Mouse (Mus musculus): Measurements from ENCODE around the gene Cd200r1. TPM values are rescaled to one million over a fixed set of nuclear protein-coding genes. Genes with fewer than 3 reads are reported as not detected.
"Not testable (repeated sequence)": the region's sequence is repeated elsewhere in the genome, so short reads cannot be mapped to it uniquely, and the experiment has no call there.

The Cd200r1 gene
- polyA plus RNA-seq, 1 experiment from 2014 or later, result 0.54 TPM

- DNase-seq (ENCODE audit: low spot score), result no peak
- Histone ChIP-seq H3K36me3 (no peaks in the 10 kb centered on the region), H3K4me3 (no peak overlapping the region), H3K9me3 (replicated peaks) (no peaks in the 10 kb centered on the region), H3K27me3 (ENCODE audit: low read depth, poor library complexity, severe bottlenecking) (no peaks in the 10 kb centered on the region), H3K4me1 (no peaks in the 10 kb centered on the region), H3K27ac (replicated peaks) (no peak overlapping the region)
- WGBS, result 89% methylated on average over 3 of the region's 3 CpGs
These were observed 8.1 kb downstream of the Cd200r1 start for GRCm38 (mm10) chr16:44773673-44774072.

GRCm38 (mm10) chr16:44774201-44774600 lies 8.7 kb downstream of the Cd200r1 start:
- 89% methylated on average over 6 of the region's 6 CpGs for WGBS
- H3K36me3 ChIP-seq, result no peaks in the 10 kb centered on the region
- H3K9me3 ChIP-seq (replicated peaks), result no peaks in the 10 kb centered on the region
- H3K4me1 ChIP-seq, result no peaks in the 10 kb centered on the region
- H3K4me3 ChIP-seq, result no peak overlapping the region
- H3K27ac ChIP-seq (replicated peaks), result no peak overlapping the region
- DNase-seq (ENCODE audit: low spot score), result no peak
- H3K27me3 ChIP-seq (ENCODE audit: low read depth, poor library complexity, severe bottlenecking), result no peaks in the 10 kb centered on the region

GRCm38 (mm10) chr16:44778538-44779147 lies 13.1 kb downstream of the Cd200r1 start:
- DNase-seq (ENCODE audit: low spot score), result no peak
- Histone ChIP-seq H3K9me3 (replicated peaks) (no peaks in the 10 kb centered on the region), H3K4me3 (no peak overlapping the region), H3K27ac (replicated peaks) (no peak overlapping the region), H3K36me3 (no peaks in the 10 kb centered on the region), H3K4me1 (no peaks in the 10 kb centered on the region), H3K27me3 (ENCODE audit: low read depth, poor library complexity, severe bottlenecking) (no peaks in the 10 kb centered on the region)
- WGBS, result 89% methylated on average over 17 of the region's 17 CpGs

GRCm38 (mm10) chr16:44779494-44779893 lies 14.0 kb downstream of the Cd200r1 start:
- Histone ChIP-seq H3K27ac (replicated peaks) (no peak overlapping the region), H3K36me3 (no peaks in the 10 kb centered on the region), H3K27me3 (ENCODE audit: low read depth, poor library complexity, severe bottlenecking) (no peaks in the 10 kb centered on the region), H3K9me3 (replicated peaks) (no peaks in the 10 kb centered on the region), H3K4me1 (no peaks in the 10 kb centered on the region), H3K4me3 (no peak overlapping the region)
- no peak for DNase-seq (ENCODE audit: low spot score)
- WGBS, result 87% methylated on average over 5 of the region's 5 CpGs

GRCm38 (mm10) chr16:44780751-44781150 lies 15.2 kb downstream of the Cd200r1 start:
- H3K4me3 ChIP-seq, result no peak overlapping the region
- DNase-seq (ENCODE audit: low spot score), result no peak
- H3K4me1 ChIP-seq, result no peaks in the 10 kb centered on the region
- 68% methylated on average over 4 of the region's 4 CpGs for WGBS
- no peak overlapping the region for H3K27ac ChIP-seq (replicated peaks)
- no peaks in the 10 kb centered on the region for H3K9me3 ChIP-seq (replicated peaks)
- H3K36me3 ChIP-seq, result no peaks in the 10 kb centered on the region
- H3K27me3 ChIP-seq (ENCODE audit: low read depth, poor library complexity, severe bottlenecking), result no peaks in the 10 kb centered on the region

- WGBS, result 92% methylated on average over 1 of the region's 1 CpGs
- no peak for DNase-seq (ENCODE audit: low spot score)
- Histone ChIP-seq H3K4me1 (no peaks in the 10 kb centered on the region), H3K27me3 (ENCODE audit: low read depth, poor library complexity, severe bottlenecking) (no peaks in the 10 kb centered on the region), H3K9me3 (replicated peaks) (no peaks in the 10 kb centered on the region), H3K4me3 (no peak overlapping the region), H3K27ac (replicated peaks) (no peak overlapping the region), H3K36me3 (no peaks in the 10 kb centered on the region)
These were observed 21.4 kb downstream of the Cd200r1 start for GRCm38 (mm10) chr16:44786934-44787333.

- H3K9me3 ChIP-seq (replicated peaks), result no peaks in the 10 kb centered on the region
- H3K36me3 ChIP-seq, result no peaks in the 10 kb centered on the region
- no peak overlapping the region for H3K4me3 ChIP-seq
- no peak overlapping the region for H3K27ac ChIP-seq (replicated peaks)
- no peaks in the 10 kb centered on the region for H3K4me1 ChIP-seq
- DNase-seq (ENCODE audit: low spot score), result no peak
- H3K27me3 ChIP-seq (ENCODE audit: low read depth, poor library complexity, severe bottlenecking), result no peaks in the 10 kb centered on the region
These were observed 28.9 kb downstream of the Cd200r1 start for GRCm38 (mm10) chr16:44794416-44794815.

GRCm38 (mm10) chr16:44805976-44806375 lies 40.4 kb downstream of the Cd200r1 start:
- DNase-seq (ENCODE audit: low spot score), result no peak
- Histone ChIP-seq H3K36me3 (no peaks in the 10 kb centered on the region), H3K4me1 (no peaks in the 10 kb centered on the region), H3K27me3 (ENCODE audit: low read depth, poor library complexity, severe bottlenecking) (no peaks in the 10 kb centered on the region), H3K4me3 (no peak overlapping the region), H3K9me3 (replicated peaks) (no peaks in the 10 kb centered on the region), H3K27ac (replicated peaks) (no peak overlapping the region)

GRCm38 (mm10) chr16:44810223-44810622 lies 44.7 kb downstream of the Cd200r1 start:
- not testable (repeated sequence) for H3K36me3 ChIP-seq; H3K4me1 ChIP-seq; H3K27ac ChIP-seq (replicated peaks); H3K9me3 ChIP-seq (replicated peaks); H3K27me3 ChIP-seq (ENCODE audit: low read depth, poor library complexity, severe bottlenecking); DNase-seq (ENCODE audit: low spot score); H3K4me3 ChIP-seq
- WGBS, result 95% methylated on average over 4 of the region's 4 CpGs

GRCm38 (mm10) chr16:44811544-44811943 lies 46.0 kb downstream of the Cd200r1 start, which contains the start of gene Cd200r4:
Cd200r4 (plus strand) TSS chr16:44811733.
- Histone ChIP-seq H3K27ac (replicated peaks) (no peak within 1 kb of the TSS), H3K27me3 (ENCODE audit: low read depth, poor library complexity, severe bottlenecking) (no peaks in the 10 kb centered on the region), H3K36me3 (no peaks in the 10 kb centered on the region), H3K4me3 (no peak within 1 kb of the TSS), H3K9me3 (replicated peaks) (no peaks in the 10 kb centered on the region), H3K4me1 (no peaks in the 10 kb centered on the region)
- WGBS, result 93% methylated on average over 3 of the region's 3 CpGs
- no peak for DNase-seq (ENCODE audit: low spot score)

GRCm38 (mm10) chr16:44812468-44813065 lies 47.0 kb downstream of the Cd200r1 start:
- no peaks in the 10 kb centered on the region for H3K4me1 ChIP-seq
- 86% methylated on average over 6 of the region's 6 CpGs for WGBS
- DNase-seq (ENCODE audit: low spot score), result no peak
- no peaks in the 10 kb centered on the region for H3K9me3 ChIP-seq (replicated peaks)
- H3K27me3 ChIP-seq (ENCODE audit: low read depth, poor library complexity, severe bottlenecking), result no peaks in the 10 kb centered on the region
- H3K36me3 ChIP-seq, result no peaks in the 10 kb centered on the region
- no peak overlapping the region for H3K27ac ChIP-seq (replicated peaks)
- H3K4me3 ChIP-seq, result no peak overlapping the region

- 53% methylated on average over 1 of the region's 1 CpGs for WGBS
- Histone ChIP-seq H3K27me3 (ENCODE audit: low read depth, poor library complexity, severe bottlenecking) (no peaks in the 10 kb centered on the region), H3K36me3 (no peaks in the 10 kb centered on the region), H3K4me1 (no peaks in the 10 kb centered on the region), H3K27ac (replicated peaks) (no peak overlapping the region), H3K9me3 (replicated peaks) (no peaks in the 10 kb centered on the region), H3K4me3 (no peak overlapping the region)
- DNase-seq (ENCODE audit: low spot score), result no peak
These were observed 52.5 kb downstream of the Cd200r1 start for GRCm38 (mm10) chr16:44818010-44818409.

GRCm38 (mm10) chr16:44820545-44820944 lies 55.0 kb downstream of the Cd200r1 start:
- no peak overlapping the region for H3K4me3 ChIP-seq
- H3K27me3 ChIP-seq (ENCODE audit: low read depth, poor library complexity, severe bottlenecking), result no peaks in the 10 kb centered on the region
- no peaks in the 10 kb centered on the region for H3K4me1 ChIP-seq
- H3K9me3 ChIP-seq (replicated peaks), result no peaks in the 10 kb centered on the region
- H3K36me3 ChIP-seq, result no peaks in the 10 kb centered on the region
- DNase-seq (ENCODE audit: low spot score), result no peak
- 84% methylated on average over 4 of the region's 4 CpGs for WGBS
- no peak overlapping the region for H3K27ac ChIP-seq (replicated peaks)

Measured in midbrain, embryonic 10.5 days (tissue).